Mouse (Mus musculus): Measurements from ENCODE around the gene Rab30. TPM values are rescaled to one million over a fixed set of nuclear protein-coding genes. Genes with fewer than 3 reads are reported as not detected.

Rab30 gene
- polyA plus RNA-seq, 1 experiment, result 12.9 TPM

- peak; percentile 78 for DNase-seq (ENCODE audit: low read depth)
- TF ChIP-seq CTCF (IDR thresholded peaks at IDR 0.05; ENCODE audit: borderline replicate concordance, extremely low read depth, insufficient read depth, insufficient read length) (no peak), POLR2A (IDR thresholded peaks at IDR 0.05; ENCODE audit: borderline replicate concordance, extremely low read depth, insufficient read depth, insufficient read length, poor library complexity, severe bottlenecking) (no peak)
These were observed 35.9 kb downstream of the Rab30 start for GRCm38 (mm10) chr7:92777108-92777973.

GRCm38 (mm10) chr7:92779058-92779457 is 37.7 kb downstream of the Rab30 start:
- DNase-seq (ENCODE audit: low read depth), result no peak
- TF ChIP-seq CTCF (IDR thresholded peaks at IDR 0.05; ENCODE audit: borderline replicate concordance, extremely low read depth, insufficient read depth, insufficient read length), result no peak
- TF ChIP-seq POLR2A (IDR thresholded peaks at IDR 0.05; ENCODE audit: borderline replicate concordance, extremely low read depth, insufficient read depth, insufficient read length, poor library complexity, severe bottlenecking), result no peak

GRCm38 (mm10) chr7:92781361-92781760 is 40.0 kb downstream of the Rab30 start:
- DNase-seq (ENCODE audit: low read depth), result no peak
- TF ChIP-seq POLR2A (IDR thresholded peaks at IDR 0.05; ENCODE audit: borderline replicate concordance, extremely low read depth, insufficient read depth, insufficient read length, poor library complexity, severe bottlenecking) (no peak), CTCF (IDR thresholded peaks at IDR 0.05; ENCODE audit: borderline replicate concordance, extremely low read depth, insufficient read depth, insufficient read length) (no peak)

- DNase-seq (ENCODE audit: low read depth), result no peak
These were observed 40.5 kb downstream of the Rab30 start for GRCm38 (mm10) chr7:92781948-92782347.

GRCm38 (mm10) chr7:92782511-92782910 is 41.1 kb downstream of the Rab30 start:
- no peak for TF ChIP-seq POLR2A (IDR thresholded peaks at IDR 0.05; ENCODE audit: borderline replicate concordance, extremely low read depth, insufficient read depth, insufficient read length, poor library complexity, severe bottlenecking)
- TF ChIP-seq CTCF (IDR thresholded peaks at IDR 0.05; ENCODE audit: borderline replicate concordance, extremely low read depth, insufficient read depth, insufficient read length), result no peak
- DNase-seq (ENCODE audit: low read depth), result no peak

More at GRCm38 (mm10) chr7:92781948-92782347, 40.5 kb downstream of the Rab30 start:
- TF ChIP-seq POLR2A (IDR thresholded peaks at IDR 0.05; ENCODE audit: borderline replicate concordance, extremely low read depth, insufficient read depth, insufficient read length, poor library complexity, severe bottlenecking), result no peak
- no peak for TF ChIP-seq CTCF (IDR thresholded peaks at IDR 0.05; ENCODE audit: borderline replicate concordance, extremely low read depth, insufficient read depth, insufficient read length)

- TF ChIP-seq CTCF (IDR thresholded peaks at IDR 0.05; ENCODE audit: borderline replicate concordance, extremely low read depth, insufficient read depth, insufficient read length) (no peak), POLR2A (IDR thresholded peaks at IDR 0.05; ENCODE audit: borderline replicate concordance, extremely low read depth, insufficient read depth, insufficient read length, poor library complexity, severe bottlenecking) (no peak)
- no peak for DNase-seq (ENCODE audit: low read depth)
These were observed 41.9 kb downstream of the Rab30 start for GRCm38 (mm10) chr7:92783166-92783806.

GRCm38 (mm10) chr7:92783914-92784313 is 42.5 kb downstream of the Rab30 start:
- DNase-seq (ENCODE audit: low read depth), result no peak
- TF ChIP-seq CTCF (IDR thresholded peaks at IDR 0.05; ENCODE audit: borderline replicate concordance, extremely low read depth, insufficient read depth, insufficient read length), result no peak
- TF ChIP-seq POLR2A (IDR thresholded peaks at IDR 0.05; ENCODE audit: borderline replicate concordance, extremely low read depth, insufficient read depth, insufficient read length, poor library complexity, severe bottlenecking), result no peak

- DNase-seq (ENCODE audit: low read depth), result no peak
- TF ChIP-seq CTCF (IDR thresholded peaks at IDR 0.05; ENCODE audit: borderline replicate concordance, extremely low read depth, insufficient read depth, insufficient read length) (no peak), POLR2A (IDR thresholded peaks at IDR 0.05; ENCODE audit: borderline replicate concordance, extremely low read depth, insufficient read depth, insufficient read length, poor library complexity, severe bottlenecking) (no peak)
These were observed 54.3 kb downstream of the Rab30 start for GRCm38 (mm10) chr7:92795749-92796148.

GRCm38 (mm10) chr7:92796813-92797212 is 55.4 kb downstream of the Rab30 start:
- DNase-seq (ENCODE audit: low read depth), result no peak
- TF ChIP-seq POLR2A (IDR thresholded peaks at IDR 0.05; ENCODE audit: borderline replicate concordance, extremely low read depth, insufficient read depth, insufficient read length, poor library complexity, severe bottlenecking) (no peak), CTCF (IDR thresholded peaks at IDR 0.05; ENCODE audit: borderline replicate concordance, extremely low read depth, insufficient read depth, insufficient read length) (no peak)

- DNase-seq (ENCODE audit: low read depth), result peak; percentile 62
- TF ChIP-seq POLR2A (IDR thresholded peaks at IDR 0.05; ENCODE audit: borderline replicate concordance, extremely low read depth, insufficient read depth, insufficient read length, poor library complexity, severe bottlenecking), result no peak
- TF ChIP-seq CTCF (IDR thresholded peaks at IDR 0.05; ENCODE audit: borderline replicate concordance, extremely low read depth, insufficient read depth, insufficient read length), result no peak
These were observed 58.5 kb downstream of the Rab30 start for GRCm38 (mm10) chr7:92799665-92800595.

- no peak for DNase-seq (ENCODE audit: low read depth)
- TF ChIP-seq POLR2A (IDR thresholded peaks at IDR 0.05; ENCODE audit: borderline replicate concordance, extremely low read depth, insufficient read depth, insufficient read length, poor library complexity, severe bottlenecking) (no peak), CTCF (IDR thresholded peaks at IDR 0.05; ENCODE audit: borderline replicate concordance, extremely low read depth, insufficient read depth, insufficient read length) (no peak)
These were observed 60.8 kb downstream of the Rab30 start for GRCm38 (mm10) chr7:92802158-92802557.
